Comparison of ENCODE assay signal across 21 mouse cellular contexts in genomic region chr2:16578153-16578552, GRCm38 (mm10).
DNase-seq lines count a peak whose midpoint lies in the region; ATAC-seq lines count a peak whose summit lies in the region.
"Had no signal": no experiment of that assay in that cellular context is flagged by ENCODE, and none has a peak within 500 bp of the region (broad histone marks: within the 10 kb centered on the region; RNA-seq: fewer than 3 reads in every experiment).

No protein-coding gene starts in this region.

- H3K27me3 ChIP-seq in embryonic facial prominence, embryonic 10.5 days (replicated peaks; ENCODE audit: low read depth, poor library complexity, severe bottlenecking) = no peaks in the 10 kb centered on the region
- no peaks in the 10 kb centered on the region for H3K27me3 ChIP-seq in embryonic facial prominence, embryonic 11.5 days (ENCODE audit: control insufficient read depth, insufficient read depth, low read length)
- H3K27me3 ChIP-seq in limb, embryonic 13.5 days = no peaks in the 10 kb centered on the region
- no peaks in the 10 kb centered on the region for H3K27me3 ChIP-seq in forebrain, embryonic 16.5 days (replicated peaks; ENCODE audit: control insufficient read depth, insufficient read depth, low read length)
- H3K27me3 ChIP-seq: forebrain, embryonic 12.5 days; heart, embryonic 13.5 days; hindbrain, embryonic 12.5 days; intestine, embryonic 15.5 days had no signal

- peaks cover 14% of the 10 kb centered on the region; the same call in 1 of the 2 replicates for H3K4me1 ChIP-seq in embryonic facial prominence, embryonic 10.5 days
- no peaks in the 10 kb centered on the region for H3K4me1 ChIP-seq in embryonic facial prominence, embryonic 11.5 days (ENCODE audit: control insufficient read depth, insufficient read depth, low read length)
- H3K4me1 ChIP-seq in limb, embryonic 13.5 days = peaks cover 14% of the 10 kb centered on the region
- H3K4me1 ChIP-seq in forebrain, embryonic 16.5 days (replicated peaks; ENCODE audit: control insufficient read depth, insufficient read depth, low read length) = no peaks in the 10 kb centered on the region
- H3K4me1 ChIP-seq: forebrain, embryonic 12.5 days; heart, embryonic 13.5 days; hindbrain, embryonic 12.5 days; intestine, embryonic 15.5 days had no signal

- no peaks in the 10 kb centered on the region for H3K36me3 ChIP-seq in embryonic facial prominence, embryonic 10.5 days (replicated peaks)
- no peaks in the 10 kb centered on the region for H3K36me3 ChIP-seq in embryonic facial prominence, embryonic 11.5 days (replicated peaks; ENCODE audit: control insufficient read depth, insufficient read depth, low read depth, low read length)
- no peaks in the 10 kb centered on the region for H3K36me3 ChIP-seq in limb, embryonic 13.5 days
- H3K36me3 ChIP-seq in forebrain, embryonic 16.5 days (ENCODE audit: control insufficient read depth, insufficient read depth) = no peaks in the 10 kb centered on the region
- H3K36me3 ChIP-seq: forebrain, embryonic 12.5 days; heart, embryonic 13.5 days; hindbrain, embryonic 12.5 days; intestine, embryonic 15.5 days had no signal

- H3K9me3 ChIP-seq in embryonic facial prominence, embryonic 10.5 days = no peaks in the 10 kb centered on the region
- H3K9me3 ChIP-seq in embryonic facial prominence, embryonic 11.5 days (replicated peaks; ENCODE audit: control insufficient read depth, low read length) = no peaks in the 10 kb centered on the region
- H3K9me3 ChIP-seq in limb, embryonic 13.5 days = no peaks in the 10 kb centered on the region
- H3K9me3 ChIP-seq in forebrain, embryonic 16.5 days (ENCODE audit: control insufficient read depth, low read length) = no peaks in the 10 kb centered on the region
- H3K9me3 ChIP-seq: forebrain, embryonic 12.5 days; heart, embryonic 13.5 days; hindbrain, embryonic 12.5 days; intestine, embryonic 15.5 days had no signal

- no peak overlapping the region for H3K4me3 ChIP-seq in embryonic facial prominence, embryonic 10.5 days
- no peak overlapping the region for H3K4me3 ChIP-seq in embryonic facial prominence, embryonic 11.5 days (ENCODE audit: low read depth, low read length)
- H3K4me3 ChIP-seq in limb, embryonic 13.5 days = no peak overlapping the region
- no peak overlapping the region for H3K4me3 ChIP-seq in forebrain, embryonic 16.5 days (replicated peaks; ENCODE audit: low read length)
- H3K4me3 ChIP-seq: forebrain, embryonic 12.5 days; gastrocnemius, adult 2 months; heart, embryonic 13.5 days; hindbrain, embryonic 12.5 days; intestine, embryonic 15.5 days had no signal

- H3K27ac ChIP-seq in embryonic facial prominence, embryonic 10.5 days (replicated peaks) = no peak overlapping the region
- no peak overlapping the region for H3K27ac ChIP-seq in embryonic facial prominence, embryonic 11.5 days (replicated peaks; ENCODE audit: low read depth, low read length)
- H3K27ac ChIP-seq in limb, embryonic 13.5 days = peak overlapping the region; percentile 3; the same call in 1 of the 2 replicates
- no peak overlapping the region for H3K27ac ChIP-seq in forebrain, embryonic 16.5 days (ENCODE audit: low read length)
- H3K27ac ChIP-seq: forebrain, embryonic 12.5 days; gastrocnemius, adult 2 months; heart, embryonic 13.5 days; hindbrain, embryonic 12.5 days; intestine, embryonic 15.5 days had no signal

- H3K4me2 ChIP-seq in embryonic facial prominence, embryonic 11.5 days (ENCODE audit: low read depth, low read length) = no peak overlapping the region
- H3K4me2 ChIP-seq in limb, embryonic 13.5 days (replicated peaks) = no peak overlapping the region
- no peak overlapping the region for H3K4me2 ChIP-seq in forebrain, embryonic 16.5 days (ENCODE audit: low read length)
- H3K4me2 ChIP-seq: forebrain, embryonic 12.5 days; heart, embryonic 13.5 days; hindbrain, embryonic 12.5 days; intestine, embryonic 15.5 days had no signal

- peak; percentile 10 for DNase-seq in embryonic facial prominence, embryonic 10.5 days (ENCODE audit: low spot score)
- peak; percentile 48 for DNase-seq in embryonic facial prominence, embryonic 11.5 days (ENCODE audit: low spot score)
- peak; percentile 8 for DNase-seq in hindlimb bud, embryonic 11.5 days (ENCODE audit: extremely low spot score, low read depth, low spot score)
- no peak for DNase-seq in spleen, postnatal 14 days (ENCODE audit: low spot score in 2 of 2)
- no peak for DNase-seq in urinary bladder, postnatal 36 days (ENCODE audit: low spot score in 2 of 2)
- DNase-seq in cerebellum, adult 9-10 months = no peak
- DNase-seq: adrenal gland, postnatal 10 days; cerebellum, adult 11 months; cerebellum, adult 8-10 months; cerebellum, postnatal 36 days; forebrain, postnatal 0 days; gastrocnemius, adult 2 months; gastrocnemius, postnatal 25 days; heart, postnatal 36 days had no signal

- 42% methylated on average over 1 of the region's 1 CpGs for whole genome bisulfite sequencing in embryonic facial prominence, embryonic 10.5 days
- WGBS in embryonic facial prominence, embryonic 11.5 days = 33% methylated on average over 1 of the region's 1 CpGs
- WGBS in limb, embryonic 13.5 days = 5% methylated on average over 1 of the region's 1 CpGs
- WGBS in forebrain, embryonic 16.5 days = 79% methylated on average over 1 of the region's 1 CpGs

- ATAC-seq in embryonic facial prominence, embryonic 11.5 days (replicated peaks; ENCODE audit: insufficient number of reproducible peaks, low FRiP score, low TSS enrichment, low read depth) = peak; percentile 39; the same call in 1 of the 2 replicates
- ATAC-seq in limb, embryonic 13.5 days (ENCODE audit: low FRiP score, low read depth) = peak; percentile 80; the same call in 1 of the 2 replicates
- ATAC-seq in forebrain, embryonic 16.5 days = no peak
- ATAC-seq: forebrain, postnatal 0 days; hindbrain, embryonic 16.5 days; intestine, embryonic 15.5 days had no signal

- no peak overlapping the region for H3K9ac ChIP-seq in embryonic facial prominence, embryonic 11.5 days (replicated peaks; ENCODE audit: low read length)
- H3K9ac ChIP-seq in limb, embryonic 13.5 days = no peak overlapping the region
- no peak overlapping the region for H3K9ac ChIP-seq in forebrain, embryonic 16.5 days (replicated peaks; ENCODE audit: low read depth, low read length)
- H3K9ac ChIP-seq: forebrain, embryonic 12.5 days; forebrain, postnatal 0 days; heart, embryonic 13.5 days; hindbrain, embryonic 12.5 days; intestine, embryonic 15.5 days had no signal

Comparison
In these comparisons a context has a peak if more than half of its experiments do, and no peak if none do; other contexts are left out.
1. DNase-seq: peak in embryonic facial prominence, embryonic 10.5 days (single experiment), embryonic facial prominence, embryonic 11.5 days (single experiment) and hindlimb bud, embryonic 11.5 days (single experiment); none in spleen, postnatal 14 days (0 of 2), urinary bladder, postnatal 36 days (0 of 2) and cerebellum, adult 9-10 months (single experiment).